Mouse (Mus musculus) heart, postnatal 0 days (tissue): ENCODE data around the gene Vmn2r8.

Experiments used
- CTCF ChIP-seq: IDR thresholded peaks from 2 replicates; pipeline ENCODE4 v1.5.1; 2016; ENCODE audit warnings: antibody characterized with exemption, control low read depth, low read depth
- EP300 ChIP-seq: IDR thresholded peaks from 2 replicates; pipeline ENCODE4 v1.6.1; 2016; ENCODE audit warnings: antibody characterized with exemption, low read depth

GRCm38 (mm10) chr5:108758396-108758795 is 50.3 kb downstream of the Vmn2r8 start:
- TF ChIP-seq CTCF (peak; percentile 16; the same call in 1 of the 2 replicates), EP300 (no peak)
